Mouse (Mus musculus) adrenal gland, postnatal 14 days (tissue): ENCODE measurements around the gene Aco1. TPM values are rescaled to one million over a fixed set of nuclear protein-coding genes. Genes with fewer than 3 reads are reported as not detected.

Experiments
- total RNA-seq: library from RNA; stranded (reverse); gene quantifications from 2 replicates; pipeline ENCODE4 v1.2.3, GENCODE M21; 2021

Gene Aco1
- total RNA-seq, 1 experiment from 2014 or later: 132 TPM

Other genes starting within 250 kb of the Aco1 start
- gene Ddx58, start 96.7 kb downstream of the Aco1 start, total RNA-seq: 18.3 and 23.4 TPM in 2 replicates
- gene Smim27, start 126.5 kb downstream of the Aco1 start, total RNA-seq: 34.0 and 34.3 TPM in 2 replicates
- 28.1 TPM in 2 replicates for gene Topors, start 126.8 kb downstream of the Aco1 start, total RNA-seq
- 425 and 435 TPM in 2 replicates for gene Ndufb6, start 136.3 kb downstream of the Aco1 start, total RNA-seq